Mouse (Mus musculus): Measurements from ENCODE around the gene Col25a1. TPM values are rescaled to one million over a fixed set of nuclear protein-coding genes. Genes with fewer than 3 reads are reported as not detected.

Gene Col25a1
- polyA plus RNA-seq, 1 experiment from 2014 or later: 3.6 TPM

GRCm38 (mm10) chr3:130574652-130575051, 443.4 kb downstream of the Col25a1 start:
- Histone ChIP-seq H3K36me3 (no peaks in the 10 kb centered on the region), H3K4me3 (replicated peaks) (no peak overlapping the region), H3K9ac (no peak overlapping the region)

GRCm38 (mm10) chr3:130576683-130577082, 445.4 kb downstream of the Col25a1 start:
- H3K4me1 ChIP-seq: no peaks in the 10 kb centered on the region
- no peaks in the 10 kb centered on the region for H3K9me3 ChIP-seq
- H3K27me3 ChIP-seq (replicated peaks): no peaks in the 10 kb centered on the region
- no peak overlapping the region for H3K4me3 ChIP-seq (replicated peaks)
- no peak overlapping the region for H3K27ac ChIP-seq
- no peak for ATAC-seq (ENCODE audit: insufficient read depth, low FRiP score, low read depth)
- WGBS: 64% methylated on average over 6 of the region's 6 CpGs
- no peak overlapping the region for H3K4me2 ChIP-seq
- H3K9ac ChIP-seq: no peak overlapping the region
- no peaks in the 10 kb centered on the region for H3K36me3 ChIP-seq

More at GRCm38 (mm10) chr3:130574652-130575051, 443.4 kb downstream of the Col25a1 start:
- Histone ChIP-seq H3K4me1 (no peaks in the 10 kb centered on the region), H3K27ac (no peak overlapping the region), H3K27me3 (replicated peaks) (no peaks in the 10 kb centered on the region), H3K9me3 (no peaks in the 10 kb centered on the region), H3K4me2 (no peak overlapping the region)
- WGBS: 27% methylated on average over 5 of the region's 5 CpGs
- ATAC-seq (ENCODE audit: insufficient read depth, low FRiP score, low read depth): no peak

GRCm38 (mm10) chr3:130579501-130579900, 448.2 kb downstream of the Col25a1 start:
- Histone ChIP-seq H3K4me3 (replicated peaks) (no peak overlapping the region), H3K27me3 (replicated peaks) (no peaks in the 10 kb centered on the region), H3K9ac (no peak overlapping the region), H3K4me2 (no peak overlapping the region), H3K4me1 (no peaks in the 10 kb centered on the region), H3K27ac (no peak overlapping the region), H3K36me3 (no peaks in the 10 kb centered on the region), H3K9me3 (no peaks in the 10 kb centered on the region)
- no peak for ATAC-seq (ENCODE audit: insufficient read depth, low FRiP score, low read depth)
- WGBS: 68% methylated on average over 17 of the region's 17 CpGs

- H3K4me3 ChIP-seq (replicated peaks): no peak overlapping the region
- no peaks in the 10 kb centered on the region for H3K27me3 ChIP-seq (replicated peaks)
- H3K4me1 ChIP-seq: no peaks in the 10 kb centered on the region
- WGBS: 81% methylated on average over 2 of the region's 2 CpGs
- ATAC-seq (ENCODE audit: insufficient read depth, low FRiP score, low read depth): no peak
- H3K9me3 ChIP-seq: no peaks in the 10 kb centered on the region
- no peaks in the 10 kb centered on the region for H3K36me3 ChIP-seq
- no peak overlapping the region for H3K9ac ChIP-seq
- no peak overlapping the region for H3K27ac ChIP-seq
- no peak overlapping the region for H3K4me2 ChIP-seq
Observed at GRCm38 (mm10) chr3:130581577-130581976, 450.3 kb downstream of the Col25a1 start.

- H3K4me3 ChIP-seq (replicated peaks): no peak overlapping the region
- H3K9me3 ChIP-seq: no peaks in the 10 kb centered on the region
- no peaks in the 10 kb centered on the region for H3K27me3 ChIP-seq (replicated peaks)
- ATAC-seq (ENCODE audit: insufficient read depth, low FRiP score, low read depth): no peak
- no peaks in the 10 kb centered on the region for H3K4me1 ChIP-seq
- no peak overlapping the region for H3K27ac ChIP-seq
- no peak overlapping the region for H3K9ac ChIP-seq
- H3K4me2 ChIP-seq: no peak overlapping the region
- WGBS: 80% methylated on average over 13 of the region's 13 CpGs
- no peaks in the 10 kb centered on the region for H3K36me3 ChIP-seq
Observed at GRCm38 (mm10) chr3:130582903-130583664, 451.8 kb downstream of the Col25a1 start.

- Histone ChIP-seq H3K27ac (no peak overlapping the region), H3K4me3 (replicated peaks) (no peak overlapping the region), H3K9ac (no peak overlapping the region), H3K27me3 (replicated peaks) (no peaks in the 10 kb centered on the region), H3K4me2 (no peak overlapping the region), H3K36me3 (no peaks in the 10 kb centered on the region), H3K4me1 (no peaks in the 10 kb centered on the region), H3K9me3 (no peaks in the 10 kb centered on the region)
- no peak for ATAC-seq (ENCODE audit: insufficient read depth, low FRiP score, low read depth)
- WGBS: 64% methylated on average over 7 of the region's 7 CpGs
Observed at GRCm38 (mm10) chr3:130584007-130584406, 452.7 kb downstream of the Col25a1 start.

- 71% methylated on average over 8 of the region's 8 CpGs for WGBS
- H3K27ac ChIP-seq: no peak overlapping the region
- no peaks in the 10 kb centered on the region for H3K9me3 ChIP-seq
- no peaks in the 10 kb centered on the region for H3K4me1 ChIP-seq
- no peak overlapping the region for H3K4me2 ChIP-seq
- no peaks in the 10 kb centered on the region for H3K27me3 ChIP-seq (replicated peaks)
- no peak overlapping the region for H3K4me3 ChIP-seq (replicated peaks)
- no peak overlapping the region for H3K9ac ChIP-seq
- ATAC-seq (ENCODE audit: insufficient read depth, low FRiP score, low read depth): no peak
- no peaks in the 10 kb centered on the region for H3K36me3 ChIP-seq
Observed at GRCm38 (mm10) chr3:130595050-130595449, 463.7 kb downstream of the Col25a1 start.

- 76% methylated on average over 10 of the region's 10 CpGs for WGBS
- H3K4me3 ChIP-seq (replicated peaks): no peak overlapping the region
- no peaks in the 10 kb centered on the region for H3K36me3 ChIP-seq
Observed at GRCm38 (mm10) chr3:130601491-130601890, 470.2 kb downstream of the Col25a1 start.

GRCm38 (mm10) chr3:130607924-130608323, 476.6 kb downstream of the Col25a1 start:
- Histone ChIP-seq H3K4me1 (no peaks in the 10 kb centered on the region), H3K36me3 (no peaks in the 10 kb centered on the region), H3K9me3 (no peaks in the 10 kb centered on the region), H3K27ac (no peak overlapping the region), H3K27me3 (replicated peaks) (no peaks in the 10 kb centered on the region), H3K9ac (no peak overlapping the region), H3K4me2 (no peak overlapping the region), H3K4me3 (replicated peaks) (no peak overlapping the region)
- no peak for ATAC-seq (ENCODE audit: insufficient read depth, low FRiP score, low read depth)
- WGBS: 75% methylated on average over 2 of the region's 2 CpGs

More at GRCm38 (mm10) chr3:130601491-130601890, 470.2 kb downstream of the Col25a1 start:
- H3K4me2 ChIP-seq: no peak overlapping the region
- no peaks in the 10 kb centered on the region for H3K4me1 ChIP-seq
- no peak overlapping the region for H3K27ac ChIP-seq
- H3K9ac ChIP-seq: no peak overlapping the region
- no peaks in the 10 kb centered on the region for H3K27me3 ChIP-seq (replicated peaks)
- no peaks in the 10 kb centered on the region for H3K9me3 ChIP-seq
- ATAC-seq (ENCODE audit: insufficient read depth, low FRiP score, low read depth): no peak; the same call in 1 of the 2 replicates

GRCm38 (mm10) chr3:130614444-130614843, 483.1 kb downstream of the Col25a1 start:
- Histone ChIP-seq H3K9me3 (no peaks in the 10 kb centered on the region), H3K4me1 (no peaks in the 10 kb centered on the region), H3K27ac (no peak overlapping the region), H3K4me2 (no peak overlapping the region), H3K4me3 (replicated peaks) (no peak overlapping the region), H3K9ac (no peak overlapping the region), H3K27me3 (replicated peaks) (no peaks in the 10 kb centered on the region), H3K36me3 (no peaks in the 10 kb centered on the region)
- ATAC-seq (ENCODE audit: insufficient read depth, low FRiP score, low read depth): no peak
- WGBS: 70% methylated on average over 9 of the region's 9 CpGs

GRCm38 (mm10) chr3:130615625-130616024, 484.3 kb downstream of the Col25a1 start:
- no peaks in the 10 kb centered on the region for H3K4me1 ChIP-seq
- H3K9me3 ChIP-seq: no peaks in the 10 kb centered on the region
- WGBS: 60% methylated on average over 8 of the region's 8 CpGs
- H3K4me3 ChIP-seq (replicated peaks): no peak overlapping the region
- no peak overlapping the region for H3K9ac ChIP-seq
- H3K27ac ChIP-seq: no peak overlapping the region
- H3K27me3 ChIP-seq (replicated peaks): no peaks in the 10 kb centered on the region
- H3K36me3 ChIP-seq: no peaks in the 10 kb centered on the region
- no peak for ATAC-seq (ENCODE audit: insufficient read depth, low FRiP score, low read depth)
- no peak overlapping the region for H3K4me2 ChIP-seq

GRCm38 (mm10) chr3:130617439-130617898, 486.2 kb downstream of the Col25a1 start, which contains the start of gene Etnppl:
Gene Etnppl (plus strand): TSS chr3:130617448.
- Histone ChIP-seq H3K9me3 (no peaks in the 10 kb centered on the region), H3K4me1 (no peaks in the 10 kb centered on the region), H3K27me3 (replicated peaks) (no peaks in the 10 kb centered on the region), H3K36me3 (no peaks in the 10 kb centered on the region), H3K4me3 (replicated peaks) (0 out of 2 replicates have a peak within 1 kb of the TSS, but pooled peaks have one; percentile 5), H3K4me2 (peak within 1 kb of the TSS; percentile 39), H3K9ac (no peak within 1 kb of the TSS), H3K27ac (no peak within 1 kb of the TSS)
- ATAC-seq (ENCODE audit: insufficient read depth, low FRiP score, low read depth): no peak
- WGBS: 4% methylated on average over 10 of the region's 10 CpGs
